Mouse (Mus musculus) lung, postnatal 0 days (tissue): ENCODE results near the gene Ppp1r18.

Experiments used
- CTCF ChIP-seq: IDR thresholded peaks from 2 replicates; pipeline ENCODE4 v1.5.1; 2016; ENCODE audit warnings: antibody characterized with exemption, mild to moderate bottlenecking
- EP300 ChIP-seq: IDR thresholded peaks from 2 replicates; pipeline ENCODE4 v1.6.1; 2016; ENCODE audit warnings: antibody characterized with exemption, mild to moderate bottlenecking, control low read depth

GRCm38 (mm10) chr17:35897644-35898573 lies 32.5 kb downstream of the Ppp1r18 start:
- TF ChIP-seq EP300 (no peak), CTCF (no peak)
